ENCODE assay signal across 11 mouse cellular contexts in genomic region chr1:156710472-156711098, GRCm38 (mm10). TPM values are rescaled to one million over a fixed set of nuclear protein-coding genes. Genes with fewer than 3 reads are reported as not detected.
A peak's percentile ranks its signal among the peaks of the same experiment; 100 is the strongest.
DNase-seq lines count a peak whose midpoint lies in the region; ATAC-seq lines count a peak whose summit lies in the region.
"Had no signal": no experiment of that assay in that cellular context is flagged by ENCODE, and none has a peak within 500 bp of the region (broad histone marks: within the 10 kb centered on the region; RNA-seq: fewer than 3 reads in every experiment).

No protein-coding gene starts in this region.

- 0 out of 2 replicates have a peak overlapping the region, but pooled peaks have one; percentile 13 for H3K9ac ChIP-seq in hindbrain, embryonic 15.5 days
- no peak overlapping the region for H3K9ac ChIP-seq in hindbrain, embryonic 11.5 days (ENCODE audit: low read depth, low read length)
- H3K9ac ChIP-seq: midbrain, embryonic 15.5 days had no signal

- DNase-seq in hindbrain, embryonic 11.5 days (ENCODE audit: low spot score), result no peak
- peak; percentile 26 for DNase-seq in lung, postnatal 36 days
- no peak for DNase-seq in adrenal gland, postnatal 25 days
- DNase-seq in right cerebral cortex, postnatal 4 days, result no peak
- no peak for DNase-seq in left cerebral cortex, adult 9 months (ENCODE audit: low spot score in 2 of 2)
- DNase-seq: heart, adult 18-20 months; right cerebral cortex, postnatal 25 days had no signal

- 44% methylated on average over 10 of the region's 10 CpGs for WGBS in hindbrain, embryonic 15.5 days
- 71% methylated on average over 10 of the region's 10 CpGs for WGBS in hindbrain, embryonic 11.5 days

- no peaks in the 10 kb centered on the region for H3K27me3 ChIP-seq in hindbrain, embryonic 15.5 days
- no peaks in the 10 kb centered on the region for H3K27me3 ChIP-seq in hindbrain, embryonic 11.5 days (ENCODE audit: control insufficient read depth, insufficient read depth, low read length)
- H3K27me3 ChIP-seq: midbrain, embryonic 15.5 days had no signal

- H3K9me3 ChIP-seq in hindbrain, embryonic 15.5 days, result no peaks in the 10 kb centered on the region
- H3K9me3 ChIP-seq in hindbrain, embryonic 11.5 days (ENCODE audit: control insufficient read depth, low read length), result no peaks in the 10 kb centered on the region
- H3K9me3 ChIP-seq: midbrain, embryonic 15.5 days had no signal

- no peak overlapping the region for H3K4me3 ChIP-seq in hindbrain, embryonic 15.5 days
- H3K4me3 ChIP-seq in hindbrain, embryonic 11.5 days (ENCODE audit: low read depth, low read length), result no peak overlapping the region
- H3K4me3 ChIP-seq: midbrain, embryonic 15.5 days had no signal

- no peaks in the 10 kb centered on the region for H3K36me3 ChIP-seq in hindbrain, embryonic 15.5 days
- H3K36me3 ChIP-seq in hindbrain, embryonic 11.5 days (ENCODE audit: control insufficient read depth, insufficient read depth, low read length), result no peaks in the 10 kb centered on the region

- ATAC-seq in hindbrain, embryonic 15.5 days (ENCODE audit: low FRiP score, low read depth), result no peak
- no peak for ATAC-seq in hindbrain, embryonic 11.5 days (ENCODE audit: low FRiP score)
- peak; percentile 61 for ATAC-seq in CD4-positive, CD25-positive, alpha-beta regulatory T cell, adult 4 months
- ATAC-seq in activated CD4-positive, CD25-positive, alpha-beta regulatory T cell, adult 4 months, result peak; percentile 46
- ATAC-seq: midbrain, embryonic 15.5 days had no signal

- peaks cover 7% of the 10 kb centered on the region for H3K4me1 ChIP-seq in hindbrain, embryonic 15.5 days (replicated peaks)
- H3K4me1 ChIP-seq in hindbrain, embryonic 11.5 days (replicated peaks; ENCODE audit: control insufficient read depth, insufficient read depth, low read length), result no peaks in the 10 kb centered on the region

- no peak overlapping the region for H3K4me2 ChIP-seq in hindbrain, embryonic 15.5 days
- no peak overlapping the region for H3K4me2 ChIP-seq in hindbrain, embryonic 11.5 days (replicated peaks; ENCODE audit: low read depth, low read length)
- H3K4me2 ChIP-seq: midbrain, embryonic 15.5 days had no signal

- H3K27ac ChIP-seq in hindbrain, embryonic 15.5 days (replicated peaks), result no peak overlapping the region
- H3K27ac ChIP-seq in hindbrain, embryonic 11.5 days (ENCODE audit: low read depth, low read length), result no peak overlapping the region
- H3K27ac ChIP-seq: midbrain, embryonic 15.5 days had no signal

RNA-seq across cellular contexts. Expression of gene Fam20b, which starts 8.3 kb away (rescaled TPM):
- 29.2 and 32.7 TPM in 2 replicates for polyA plus RNA-seq in hindbrain, embryonic 15.5 days (2015; fragmentation: Nextera tagmentation; extraction: Ambion mirVana)
- polyA plus RNA-seq in hindbrain, embryonic 11.5 days (2014; fragmentation: Nextera tagmentation; extraction: Ambion mirVana), result 22.5 and 22.9 TPM in 2 replicates
- polyA plus RNA-seq in CD4-positive, CD25-positive, alpha-beta regulatory T cell, adult 4 months (2017; shearing (Covaris generic)), result 10 to 100 TPM; 11.5 to 18.8 TPM
- polyA plus RNA-seq in activated CD4-positive, CD25-positive, alpha-beta regulatory T cell, adult 4 months (2017; shearing (Covaris generic)), result 10 to 100 TPM; 11.2 to 12.4 TPM
- 47.6 and 58.9 TPM in 2 replicates for total RNA-seq in adrenal gland, postnatal 25 days (2021)

RNA-seq across cellular contexts. Expression of gene Tor3a, which starts 36.4 kb away (rescaled TPM):
- 3.4 and 4.1 TPM in 2 replicates for polyA plus RNA-seq in hindbrain, embryonic 15.5 days (2015; fragmentation: Nextera tagmentation; extraction: Ambion mirVana)
- 5.5 and 6.5 TPM in 2 replicates for polyA plus RNA-seq in hindbrain, embryonic 11.5 days (2014; fragmentation: Nextera tagmentation; extraction: Ambion mirVana)
- polyA plus RNA-seq in CD4-positive, CD25-positive, alpha-beta regulatory T cell, adult 4 months (2017; shearing (Covaris generic)), result 10 to 100 TPM; 28.4 to 29.6 TPM
- 10 to 100 TPM; 21.6 to 22.8 TPM for polyA plus RNA-seq in activated CD4-positive, CD25-positive, alpha-beta regulatory T cell, adult 4 months (2017; shearing (Covaris generic))
- 13.8 and 19.3 TPM in 2 replicates for total RNA-seq in adrenal gland, postnatal 25 days (2021)

Comparison
In these comparisons a context has a peak if more than half of its experiments do, and no peak if none do; other contexts are left out.
1. ATAC-seq: peak in CD4-positive, CD25-positive, alpha-beta regulatory T cell, adult 4 months (single experiment) and activated CD4-positive, CD25-positive, alpha-beta regulatory T cell, adult 4 months (single experiment); none in hindbrain, embryonic 15.5 days (single experiment) and hindbrain, embryonic 11.5 days (single experiment).